Mouse (Mus musculus): ENCODE data around the gene Tmem242. TPM values are rescaled to one million over a fixed set of nuclear protein-coding genes. Genes with fewer than 3 reads are reported as not detected.
"Not testable (repeated sequence)": the region's sequence is repeated elsewhere in the genome, so short reads cannot be mapped to it uniquely, and the experiment has no call there.

Gene Tmem242
- polyA plus RNA-seq, 1 experiment from 2014 or later, result 175 TPM

GRCm38 (mm10) chr17:5463912-5464311 lies 23.9 kb upstream of the Tmem242 start:
- WGBS, result 89% methylated on average over 2 of the region's 2 CpGs
- H3K36me3 ChIP-seq (ENCODE audit: control insufficient read depth, insufficient read depth, low read length), result no peaks in the 10 kb centered on the region
- DNase-seq (ENCODE audit: low spot score) (no peak), ATAC-seq (ENCODE audit: insufficient number of reproducible peaks, low FRiP score, low TSS enrichment, low read depth) (no peak)
- H3K9me3 ChIP-seq (ENCODE audit: control insufficient read depth, low read length), result no peaks in the 10 kb centered on the region
- no peak overlapping the region for H3K9ac ChIP-seq (ENCODE audit: low read length)
- no peaks in the 10 kb centered on the region for H3K4me1 ChIP-seq (ENCODE audit: control insufficient read depth, insufficient read depth, low read length)
- no peak overlapping the region for H3K4me3 ChIP-seq (ENCODE audit: low read depth, low read length)
- no peak overlapping the region for H3K4me2 ChIP-seq (ENCODE audit: low read depth, severe bottlenecking)
- H3K27me3 ChIP-seq (ENCODE audit: control insufficient read depth, insufficient read depth, low read length), result no peaks in the 10 kb centered on the region
- H3K27ac ChIP-seq (replicated peaks; ENCODE audit: low read depth, low read length), result no peak overlapping the region

GRCm38 (mm10) chr17:5453657-5454056 lies 13.6 kb upstream of the Tmem242 start:
- H3K36me3 ChIP-seq (ENCODE audit: control insufficient read depth, insufficient read depth, low read length), result no peaks in the 10 kb centered on the region
- H3K27me3 ChIP-seq (ENCODE audit: control insufficient read depth, insufficient read depth, low read length), result no peaks in the 10 kb centered on the region
- no peak overlapping the region for H3K9ac ChIP-seq (ENCODE audit: low read length)
- DNase-seq (ENCODE audit: low spot score) (no peak), ATAC-seq (ENCODE audit: insufficient number of reproducible peaks, low FRiP score, low TSS enrichment, low read depth) (no peak)
- H3K27ac ChIP-seq (replicated peaks; ENCODE audit: low read depth, low read length), result no peak overlapping the region
- WGBS, result 84% methylated on average over 4 of the region's 4 CpGs
- H3K4me2 ChIP-seq (ENCODE audit: low read depth, severe bottlenecking), result no peak overlapping the region
- H3K4me1 ChIP-seq (ENCODE audit: control insufficient read depth, insufficient read depth, low read length), result no peaks in the 10 kb centered on the region
- no peaks in the 10 kb centered on the region for H3K9me3 ChIP-seq (ENCODE audit: control insufficient read depth, low read length)
- H3K4me3 ChIP-seq (ENCODE audit: low read depth, low read length), result no peak overlapping the region

- peaks cover 2% of the 10 kb centered on the region; the same call in 1 of the 2 replicates for H3K4me1 ChIP-seq (ENCODE audit: control insufficient read depth, insufficient read depth, low read length)
- H3K27me3 ChIP-seq (ENCODE audit: control insufficient read depth, insufficient read depth, low read length), result no peaks in the 10 kb centered on the region
- ATAC-seq (ENCODE audit: insufficient number of reproducible peaks, low FRiP score, low TSS enrichment, low read depth), result no peak
- H3K4me3 ChIP-seq (ENCODE audit: low read depth, low read length), result no peak overlapping the region
- H3K4me2 ChIP-seq (ENCODE audit: low read depth, severe bottlenecking), result no peak overlapping the region
- H3K9ac ChIP-seq (ENCODE audit: low read length), result no peak overlapping the region
- DNase-seq (ENCODE audit: low spot score), result no peak
- H3K36me3 ChIP-seq (ENCODE audit: control insufficient read depth, insufficient read depth, low read length), result no peaks in the 10 kb centered on the region
- WGBS, result 67% methylated on average over 5 of the region's 5 CpGs
- H3K9me3 ChIP-seq (ENCODE audit: control insufficient read depth, low read length), result no peaks in the 10 kb centered on the region
- no peak overlapping the region for H3K27ac ChIP-seq (replicated peaks; ENCODE audit: low read depth, low read length)
Measured at GRCm38 (mm10) chr17:5443751-5444150, 3.7 kb upstream of the Tmem242 start.

GRCm38 (mm10) chr17:5443260-5443659 lies 3.2 kb upstream of the Tmem242 start:
- Histone ChIP-seq H3K9ac (ENCODE audit: low read length) (no peak overlapping the region), H3K4me1 (ENCODE audit: control insufficient read depth, insufficient read depth, low read length) (peaks cover 2% of the 10 kb centered on the region; the same call in 1 of the 2 replicates), H3K27me3 (ENCODE audit: control insufficient read depth, insufficient read depth, low read length) (no peaks in the 10 kb centered on the region), H3K9me3 (ENCODE audit: control insufficient read depth, low read length) (no peaks in the 10 kb centered on the region), H3K4me2 (ENCODE audit: low read depth, severe bottlenecking) (no peak overlapping the region), H3K4me3 (ENCODE audit: low read depth, low read length) (no peak overlapping the region), H3K36me3 (ENCODE audit: control insufficient read depth, insufficient read depth, low read length) (no peaks in the 10 kb centered on the region), H3K27ac (replicated peaks; ENCODE audit: low read depth, low read length) (no peak overlapping the region)
- DNase-seq (ENCODE audit: low spot score) (no peak), ATAC-seq (ENCODE audit: insufficient number of reproducible peaks, low FRiP score, low TSS enrichment, low read depth) (no peak)
- 70% methylated on average over 3 of the region's 3 CpGs for WGBS

GRCm38 (mm10) chr17:5442403-5442802 lies 2.3 kb upstream of the Tmem242 start:
- 78% methylated on average over 5 of the region's 5 CpGs for WGBS
- H3K4me1 ChIP-seq (ENCODE audit: control insufficient read depth, insufficient read depth, low read length); H3K9ac ChIP-seq (ENCODE audit: low read length); H3K36me3 ChIP-seq (ENCODE audit: control insufficient read depth, insufficient read depth, low read length); DNase-seq (ENCODE audit: low spot score); H3K4me3 ChIP-seq (ENCODE audit: low read depth, low read length); ATAC-seq (ENCODE audit: insufficient number of reproducible peaks, low FRiP score, low TSS enrichment, low read depth); H3K27me3 ChIP-seq (ENCODE audit: control insufficient read depth, insufficient read depth, low read length); H3K4me2 ChIP-seq (ENCODE audit: low read depth, severe bottlenecking); H3K9me3 ChIP-seq (ENCODE audit: control insufficient read depth, low read length); H3K27ac ChIP-seq (replicated peaks; ENCODE audit: low read depth, low read length): not testable (repeated sequence)

GRCm38 (mm10) chr17:5439831-5440158 lies 264 bp downstream of the Tmem242 start:
- no peaks in the 10 kb centered on the region for H3K9me3 ChIP-seq (ENCODE audit: control insufficient read depth, low read length)
- peaks cover 2% of the 10 kb centered on the region; the same call in 1 of the 2 replicates for H3K4me1 ChIP-seq (ENCODE audit: control insufficient read depth, insufficient read depth, low read length)
- no peak overlapping the region for H3K27ac ChIP-seq (replicated peaks; ENCODE audit: low read depth, low read length)
- ATAC-seq (ENCODE audit: insufficient number of reproducible peaks, low FRiP score, low TSS enrichment, low read depth) (peak; percentile 26; the same call in 1 of the 2 replicates), DNase-seq (ENCODE audit: low spot score) (no peak)
- H3K4me3 ChIP-seq (ENCODE audit: low read depth, low read length), result peak overlapping the region; percentile 68
- peak overlapping the region; percentile 78 for H3K4me2 ChIP-seq (ENCODE audit: low read depth, severe bottlenecking)
- no peaks in the 10 kb centered on the region for H3K27me3 ChIP-seq (ENCODE audit: control insufficient read depth, insufficient read depth, low read length)
- peak overlapping the region; percentile 79 for H3K9ac ChIP-seq (ENCODE audit: low read length)
- H3K36me3 ChIP-seq (ENCODE audit: control insufficient read depth, insufficient read depth, low read length), result no peaks in the 10 kb centered on the region
- under 1% methylated on average over 8 of the region's 8 CpGs for WGBS

GRCm38 (mm10) chr17:5429772-5430133 lies 10.3 kb downstream of the Tmem242 start:
- no peaks in the 10 kb centered on the region for H3K27me3 ChIP-seq (ENCODE audit: control insufficient read depth, insufficient read depth, low read length)
- DNase-seq (ENCODE audit: low spot score), result no peak
- no peaks in the 10 kb centered on the region for H3K4me1 ChIP-seq (ENCODE audit: control insufficient read depth, insufficient read depth, low read length)
- H3K4me3 ChIP-seq (ENCODE audit: low read depth, low read length), result no peak overlapping the region
- ATAC-seq (ENCODE audit: insufficient number of reproducible peaks, low FRiP score, low TSS enrichment, low read depth), result peak; percentile 57; the same call in 1 of the 2 replicates
- H3K9me3 ChIP-seq (ENCODE audit: control insufficient read depth, low read length), result no peaks in the 10 kb centered on the region
- WGBS, result 82% methylated on average over 9 of the region's 9 CpGs
- H3K36me3 ChIP-seq (ENCODE audit: control insufficient read depth, insufficient read depth, low read length), result no peaks in the 10 kb centered on the region; the same call in 1 of the 2 replicates
- H3K4me2 ChIP-seq (ENCODE audit: low read depth, severe bottlenecking), result no peak overlapping the region
- no peak overlapping the region for H3K9ac ChIP-seq (ENCODE audit: low read length)
- H3K27ac ChIP-seq (replicated peaks; ENCODE audit: low read depth, low read length), result no peak overlapping the region

- Histone ChIP-seq H3K4me1 (ENCODE audit: control insufficient read depth, insufficient read depth, low read length) (no peaks in the 10 kb centered on the region), H3K27ac (replicated peaks; ENCODE audit: low read depth, low read length) (no peak overlapping the region), H3K4me3 (ENCODE audit: low read depth, low read length) (no peak overlapping the region), H3K36me3 (ENCODE audit: control insufficient read depth, insufficient read depth, low read length) (no peaks in the 10 kb centered on the region; the same call in 1 of the 2 replicates), H3K27me3 (ENCODE audit: control insufficient read depth, insufficient read depth, low read length) (no peaks in the 10 kb centered on the region), H3K4me2 (ENCODE audit: low read depth, severe bottlenecking) (no peak overlapping the region), H3K9me3 (ENCODE audit: control insufficient read depth, low read length) (no peaks in the 10 kb centered on the region), H3K9ac (ENCODE audit: low read length) (no peak overlapping the region)
- ATAC-seq (ENCODE audit: insufficient number of reproducible peaks, low FRiP score, low TSS enrichment, low read depth) (peak; percentile 73; the same call in 1 of the 2 replicates), DNase-seq (ENCODE audit: low spot score) (peak; percentile 96)
- 62% methylated on average over 10 of the region's 10 CpGs for WGBS
Measured at GRCm38 (mm10) chr17:5429090-5429771, 10.8 kb downstream of the Tmem242 start.

- Histone ChIP-seq H3K4me1 (ENCODE audit: control insufficient read depth, insufficient read depth, low read length) (no peaks in the 10 kb centered on the region), H3K27me3 (ENCODE audit: control insufficient read depth, insufficient read depth, low read length) (no peaks in the 10 kb centered on the region), H3K4me3 (ENCODE audit: low read depth, low read length) (no peak overlapping the region), H3K4me2 (ENCODE audit: low read depth, severe bottlenecking) (no peak overlapping the region), H3K27ac (replicated peaks; ENCODE audit: low read depth, low read length) (no peak overlapping the region), H3K9me3 (ENCODE audit: control insufficient read depth, low read length) (no peaks in the 10 kb centered on the region), H3K36me3 (ENCODE audit: control insufficient read depth, insufficient read depth, low read length) (no peaks in the 10 kb centered on the region), H3K9ac (ENCODE audit: low read length) (no peak overlapping the region)
- 38% methylated on average over 3 of the region's 3 CpGs for WGBS
- DNase-seq (ENCODE audit: low spot score) (no peak), ATAC-seq (ENCODE audit: insufficient number of reproducible peaks, low FRiP score, low TSS enrichment, low read depth) (no peak)
Measured at GRCm38 (mm10) chr17:5425204-5425603, 14.9 kb downstream of the Tmem242 start.

Data from limb, embryonic 11.5 days (tissue).